Mouse (Mus musculus): ENCODE data around the gene Pdp2. TPM values are rescaled to one million over a fixed set of nuclear protein-coding genes. Genes with fewer than 3 reads are reported as not detected.
A peak's percentile ranks its signal among the peaks of the same experiment; 100 is the strongest.

Pdp2 gene
- total RNA-seq, 4 experiments from 2014 or later: 2.0 to 4.6 (median 4.4) TPM

GRCm38 (mm10) chr8:104595773-104596536, 4.7 kb downstream of the Pdp2 start:
- no peak for DNase-seq (ENCODE audit: low spot score in 2 of 2)

- DNase-seq (ENCODE audit: low spot score in 2 of 2): no peak
Measured at GRCm38 (mm10) chr8:104597656-104598055, 6.4 kb downstream of the Pdp2 start.

- DNase-seq (ENCODE audit: low spot score in 2 of 2): no peak
Measured at GRCm38 (mm10) chr8:104598496-104598895, 7.2 kb downstream of the Pdp2 start.

GRCm38 (mm10) chr8:104601386-104601785, 10.1 kb downstream of the Pdp2 start:
- peak in 1 of 2 experiments; percentile 1 for DNase-seq (ENCODE audit: low spot score in 2 of 2)

- peak in 1 of 2 experiments; percentile 4 for DNase-seq (ENCODE audit: low spot score in 2 of 2)
Measured at GRCm38 (mm10) chr8:104601941-104602371, 10.7 kb downstream of the Pdp2 start.

GRCm38 (mm10) chr8:104602468-104603244, 11.4 kb downstream of the Pdp2 start:
- DNase-seq (ENCODE audit: low spot score in 2 of 2): peak; percentile 69 to 75

- DNase-seq (ENCODE audit: low spot score in 2 of 2): peak in 1 of 2 experiments; percentile 2
Measured at GRCm38 (mm10) chr8:104603245-104603593, 12.0 kb downstream of the Pdp2 start.

- peak in 1 of 2 experiments; percentile 3 for DNase-seq (ENCODE audit: low spot score in 2 of 2)
Measured at GRCm38 (mm10) chr8:104606329-104606728, 15.1 kb downstream of the Pdp2 start.

GRCm38 (mm10) chr8:104607944-104608343, 16.7 kb downstream of the Pdp2 start:
- peak; percentile 76 to 89 for DNase-seq (ENCODE audit: low spot score in 2 of 2)

GRCm38 (mm10) chr8:104609222-104609621, 18.0 kb downstream of the Pdp2 start:
- peak; percentile 48 to 75 for DNase-seq (ENCODE audit: low spot score in 2 of 2)

GRCm38 (mm10) chr8:104610185-104610766, 19.0 kb downstream of the Pdp2 start:
- DNase-seq (ENCODE audit: low spot score in 2 of 2): no peak

GRCm38 (mm10) chr8:104611613-104612012, 20.4 kb downstream of the Pdp2 start:
- no peak for DNase-seq (ENCODE audit: low spot score in 2 of 2)

GRCm38 (mm10) chr8:104613119-104613518, 21.9 kb downstream of the Pdp2 start:
- DNase-seq (ENCODE audit: low spot score in 2 of 2): no peak

GRCm38 (mm10) chr8:104620765-104621164, 29.5 kb downstream of the Pdp2 start:
- DNase-seq (ENCODE audit: low spot score in 2 of 2): no peak

GRCm38 (mm10) chr8:104624161-104624560, 32.9 kb downstream of the Pdp2 start, which contains the start of gene Cdh16:
Gene Cdh16, minus strand, starts transcription at chr8:104624396.
- no peak for DNase-seq (ENCODE audit: low spot score in 2 of 2)

- DNase-seq (ENCODE audit: low spot score in 2 of 2): peak in 1 of 2 experiments; percentile 1
Measured at GRCm38 (mm10) chr8:104627065-104627740, 36.0 kb downstream of the Pdp2 start.

GRCm38 (mm10) chr8:104628402-104628801, 37.2 kb downstream of the Pdp2 start:
- peak in 1 of 2 experiments; percentile 2 for DNase-seq (ENCODE audit: low spot score in 2 of 2)

- DNase-seq (ENCODE audit: low spot score in 2 of 2): peak; percentile 34 to 57
Measured at GRCm38 (mm10) chr8:104629306-104630110, 38.3 kb downstream of the Pdp2 start.

- DNase-seq (ENCODE audit: low spot score in 2 of 2): no peak
Measured at GRCm38 (mm10) chr8:104630111-104630479, 38.8 kb downstream of the Pdp2 start.

GRCm38 (mm10) chr8:104630574-104630973, 39.3 kb downstream of the Pdp2 start:
- DNase-seq (ENCODE audit: low spot score in 2 of 2): peak in 1 of 2 experiments; percentile 16

Measured in gastrocnemius, adult 8-10 months (tissue).